Comparison of ENCODE assay signal across 17 mouse cellular contexts in genomic region chr10:30504736-30505135, GRCm38 (mm10).
"Had no signal": no experiment of that assay in that cellular context is flagged by ENCODE, and none has a peak within 500 bp of the region (broad histone marks: within the 10 kb centered on the region; RNA-seq: fewer than 3 reads in every experiment).

No protein-coding gene starts in this region.

- H3K27me3 ChIP-seq: kidney, embryonic 15.5 days; limb, embryonic 13.5 days; liver, embryonic 12.5 days; liver, embryonic 15.5 days; stomach, embryonic 15.5 days had no signal

- H3K9me3 ChIP-seq: kidney, embryonic 15.5 days; limb, embryonic 13.5 days; liver, embryonic 12.5 days; liver, embryonic 15.5 days; stomach, embryonic 15.5 days had no signal

- H3K27ac ChIP-seq: kidney, embryonic 15.5 days; limb, embryonic 13.5 days; liver, embryonic 12.5 days; liver, embryonic 15.5 days; stomach, embryonic 15.5 days had no signal

- H3K4me3 ChIP-seq: kidney, embryonic 15.5 days; limb, embryonic 13.5 days; liver, embryonic 12.5 days; liver, embryonic 15.5 days; stomach, embryonic 15.5 days had no signal

- H3K4me1 ChIP-seq: kidney, embryonic 15.5 days; limb, embryonic 13.5 days; liver, embryonic 12.5 days; liver, embryonic 15.5 days; stomach, embryonic 15.5 days had no signal

- H3K36me3 ChIP-seq: kidney, embryonic 15.5 days; limb, embryonic 13.5 days; liver, embryonic 12.5 days; liver, embryonic 15.5 days; stomach, embryonic 15.5 days had no signal

- DNase-seq: kidney, adult 8-10 months; kidney, postnatal 10 days; kidney, postnatal 36 days; left cerebral cortex, postnatal 4 days; liver; lung, adult 2 months; lung, postnatal 14 days; lung, postnatal 4 days; midbrain, embryonic 14.5 days; right cerebral cortex, postnatal 14 days; right cerebral cortex, postnatal 4 days; thymus, postnatal 25 days had no signal
